Mouse (Mus musculus) leukemia stem cell, adult 10-12 weeks (primary cell): ENCODE measurements around the gene Gm9733. TPM values are rescaled to one million over a fixed set of nuclear protein-coding genes. Genes with fewer than 3 reads are reported as not detected.

Source experiments
- polyA plus RNA-seq: library from polyadenylated mRNA; stranded (reverse); fragments of >175 nt; gene quantifications from 2 replicates; pipeline ENCODE4 v1.2.3, GENCODE M21; 2012; ENCODE audit warnings: low replicate concordance

Gene Gm9733
- polyA plus RNA-seq = not detected in 2 replicates

DNA sequence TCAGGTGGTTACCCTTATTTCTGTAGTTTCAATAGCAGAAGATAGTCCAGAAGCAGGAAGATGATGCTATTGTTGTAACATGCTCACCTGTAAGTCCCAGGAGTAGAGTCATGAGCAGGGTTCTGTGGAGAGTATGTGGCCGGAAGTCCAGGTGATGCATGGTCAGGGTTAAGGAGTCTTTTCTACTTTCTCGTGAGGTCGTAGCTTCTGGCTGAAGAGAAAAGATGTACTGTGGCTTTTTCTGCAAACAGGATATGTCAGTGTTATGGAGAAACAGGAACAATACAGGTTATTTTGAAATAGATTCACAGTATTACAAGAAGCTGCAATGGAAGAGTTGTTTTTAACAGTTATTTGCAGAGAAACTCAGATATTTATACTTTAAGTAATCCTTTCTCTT lies at the start of gene Gm9733:
Gene Gm9733 (minus strand): TSS at position 240 of the 400 bp plus-strand sequence.

Other genes starting within 250 kb of the Gm9733 start
- gene Sirpb1a, start 94.2 kb upstream of the Gm9733 start, polyA plus RNA-seq = 0.27 and 0.35 TPM in 2 replicates
- gene Sirpb1b, start 242.8 kb upstream of the Gm9733 start, polyA plus RNA-seq = not detected in 2 replicates